Mouse (Mus musculus) cortical plate, adult 2 months (tissue): Measurements from ENCODE around the gene 2900026A02Rik.

Experiments used
- CTCF ChIP-seq: fragments of 200-500 bp; IDR thresholded peaks from 2 replicates; pipeline ENCODE4 v1.5.1; 2011; ENCODE audit warnings: mild to moderate bottlenecking, control low read depth, low read length; ENCODE audit not compliant: insufficient read depth; ENCODE audit errors: extremely low read depth
- POLR2A ChIP-seq: fragments of 200-500 bp; IDR thresholded peaks from 2 replicates; pipeline ENCODE4 v1.6.1; 2011; ENCODE audit warnings: mild to moderate bottlenecking, low read length, control low read depth; ENCODE audit not compliant: insufficient read depth; ENCODE audit errors: extremely low read depth

DNA sequence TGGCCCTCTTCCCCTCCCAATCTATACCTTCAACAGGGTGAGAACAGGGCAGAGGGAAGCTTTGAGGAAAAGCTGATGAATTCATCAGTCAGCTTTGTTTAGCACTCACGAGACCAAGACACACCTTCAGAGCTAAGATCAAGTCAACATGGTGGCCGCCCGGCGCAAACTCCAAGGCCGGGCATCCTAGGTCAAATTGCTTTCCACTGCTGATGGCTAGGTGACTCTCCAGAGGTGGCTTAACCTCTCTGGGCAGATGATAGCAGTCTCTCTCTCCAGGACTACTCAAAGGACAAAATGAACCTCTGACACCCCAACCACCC is 67.6 kb downstream of the 2900026A02Rik start:
- no peak for TF ChIP-seq POLR2A
- TF ChIP-seq CTCF = no peak
